Mouse (Mus musculus) small intestine, adult 2 months (tissue): ENCODE measurements around the gene Sipa1l2. TPM values are rescaled to one million over a fixed set of nuclear protein-coding genes. Genes with fewer than 3 reads are reported as not detected.

ENCODE experiments used
- H3K27ac ChIP-seq: fragments of 200-500 bp; 2 replicates; pipeline ENCODE4 v1.5.1; 2012; ENCODE audit warnings: low read depth, low read length, control low read depth, inconsistent platforms; ENCODE audit not compliant: insufficient read depth
- H3K27me3 ChIP-seq: fragments of 200-500 bp; 2 replicates; pipeline ENCODE4 v1.6.1; 2012; ENCODE audit warnings: mild to moderate bottlenecking, moderate library complexity, low read length, inconsistent platforms; ENCODE audit not compliant: control insufficient read depth, insufficient read depth
- H3K36me3 ChIP-seq: fragments of 200-500 bp; 2 replicates; pipeline ENCODE4 v1.6.1; 2012; ENCODE audit warnings: mild to moderate bottlenecking, low read length, control low read depth, inconsistent platforms; ENCODE audit not compliant: control insufficient read depth, insufficient read depth
- H3K4me1 ChIP-seq: fragments of 200-500 bp; 2 replicates; pipeline ENCODE4 v1.6.1; 2012; ENCODE audit warnings: low read length, inconsistent platforms, mixed read lengths; ENCODE audit not compliant: control insufficient read depth, insufficient read depth, insufficient read length
- H3K4me3 ChIP-seq: fragments of 200-500 bp; 2 replicates; pipeline ENCODE4 v1.5.1; 2012; ENCODE audit warnings: low read depth, mild to moderate bottlenecking, control low read depth, inconsistent platforms, low read length, moderate library complexity
- CTCF ChIP-seq: fragments of 200-500 bp; IDR thresholded peaks from 2 replicates; pipeline ENCODE4 v1.5.1; 2012; ENCODE audit warnings: low read depth, mild to moderate bottlenecking, control low read depth, inconsistent platforms, low read length, moderate library complexity, mixed read lengths; ENCODE audit not compliant: insufficient replicate concordance, insufficient read length; ENCODE audit errors: extremely low read depth
- POLR2A ChIP-seq: fragments of 200-500 bp; IDR thresholded peaks from 2 replicates; pipeline ENCODE4 v1.6.1; 2012; ENCODE audit warnings: low read depth, mild to moderate bottlenecking, control low read depth, inconsistent platforms, low read length, moderate library complexity
- WGBS: fragments of 180-500 bp; shearing (Covaris S2); methylation state at CpG from one replicate; pipeline ENCODE4 v1.1.7; 2018; 5-methylcytosine and 5-hydroxymethylcytosine counted together
- polyA plus RNA-seq: library from polyadenylated mRNA; depleted of rRNA; stranded (reverse); fragments of >200 nt; gene quantifications from 2 replicates; pipeline ENCODE4 v1.2.3, GENCODE M21; 2012

Sipa1l2 gene
- polyA plus RNA-seq, 1 experiment, result 9.7 TPM

- TF ChIP-seq POLR2A, result no peak
- no peaks in the 10 kb centered on the region for H3K27me3 ChIP-seq
- 90% methylated on average over 7 of the region's 7 CpGs for WGBS
Measured at GRCm38 (mm10) chr8:125435320-125436100, 134.1 kb downstream of the Sipa1l2 start.

GRCm38 (mm10) chr8:125434151-125434550 is 135.5 kb downstream of the Sipa1l2 start:
- TF ChIP-seq CTCF, result no peak
- no peak for TF ChIP-seq POLR2A
- no peaks in the 10 kb centered on the region for H3K27me3 ChIP-seq
- H3K27ac ChIP-seq, result no peak overlapping the region
- 39% methylated on average over 8 of the region's 8 CpGs for WGBS
- peaks cover 32% of the 10 kb centered on the region for H3K36me3 ChIP-seq
- no peaks in the 10 kb centered on the region for H3K4me1 ChIP-seq
- H3K4me3 ChIP-seq, result no peak overlapping the region

More at GRCm38 (mm10) chr8:125435320-125436100, 134.1 kb downstream of the Sipa1l2 start:
- Histone ChIP-seq H3K4me1 (no peaks in the 10 kb centered on the region), H3K27ac (no peak overlapping the region), H3K36me3 (peaks cover 36% of the 10 kb centered on the region), H3K4me3 (no peak overlapping the region)

GRCm38 (mm10) chr8:125431321-125431720 is 138.3 kb downstream of the Sipa1l2 start:
- 80% methylated on average over 3 of the region's 3 CpGs for WGBS
- no peak for TF ChIP-seq CTCF
- TF ChIP-seq POLR2A, result no peak
- no peaks in the 10 kb centered on the region for H3K27me3 ChIP-seq
- no peak overlapping the region for H3K27ac ChIP-seq
- H3K4me1 ChIP-seq, result no peaks in the 10 kb centered on the region
- H3K4me3 ChIP-seq, result no peak overlapping the region
- H3K36me3 ChIP-seq, result peaks cover 13% of the 10 kb centered on the region

- WGBS, result 89% methylated on average over 5 of the region's 5 CpGs
- H3K36me3 ChIP-seq, result peaks cover 13% of the 10 kb centered on the region
- no peak overlapping the region for H3K4me3 ChIP-seq
- H3K27me3 ChIP-seq, result no peaks in the 10 kb centered on the region
- H3K27ac ChIP-seq, result no peak overlapping the region
- H3K4me1 ChIP-seq, result no peaks in the 10 kb centered on the region
- TF ChIP-seq CTCF (no peak), POLR2A (no peak)
Measured at GRCm38 (mm10) chr8:125430796-125431195, 138.8 kb downstream of the Sipa1l2 start.

- no peak overlapping the region for H3K27ac ChIP-seq
- WGBS, result 80% methylated on average over 8 of the region's 8 CpGs
- no peak overlapping the region for H3K4me3 ChIP-seq
- no peak for TF ChIP-seq CTCF
- no peaks in the 10 kb centered on the region for H3K4me1 ChIP-seq
- no peaks in the 10 kb centered on the region for H3K27me3 ChIP-seq
- peaks cover 13% of the 10 kb centered on the region for H3K36me3 ChIP-seq
Measured at GRCm38 (mm10) chr8:125428979-125429690, 140.5 kb downstream of the Sipa1l2 start.

- no peak overlapping the region for H3K4me3 ChIP-seq
- H3K27ac ChIP-seq, result no peak overlapping the region
- peaks cover 22% of the 10 kb centered on the region for H3K36me3 ChIP-seq
- WGBS, result 77% methylated on average over 10 of the region's 10 CpGs
- no peaks in the 10 kb centered on the region for H3K4me1 ChIP-seq
- no peaks in the 10 kb centered on the region for H3K27me3 ChIP-seq
- no peak for TF ChIP-seq POLR2A
Measured at GRCm38 (mm10) chr8:125423861-125424260, 145.7 kb downstream of the Sipa1l2 start.

GRCm38 (mm10) chr8:125419202-125419830 is 150.3 kb downstream of the Sipa1l2 start:
- H3K4me3 ChIP-seq, result no peak overlapping the region
- H3K27ac ChIP-seq, result no peak overlapping the region
- WGBS, result 95% methylated on average over 14 of the region's 14 CpGs
- H3K4me1 ChIP-seq, result no peaks in the 10 kb centered on the region
- H3K27me3 ChIP-seq, result no peaks in the 10 kb centered on the region
- TF ChIP-seq CTCF (no peak), POLR2A (no peak)
- peaks cover 31% of the 10 kb centered on the region for H3K36me3 ChIP-seq
